Mouse (Mus musculus): Measurements from ENCODE around the gene Cyp2d22. TPM values are rescaled to one million over a fixed set of nuclear protein-coding genes. Genes with fewer than 3 reads are reported as not detected.

Gene Cyp2d22
- 4.1 and 4.4 TPM in 2 replicates for polyA plus RNA-seq (2014; fragmentation: Nextera tagmentation; extraction: Ambion mirVana)

DNA sequence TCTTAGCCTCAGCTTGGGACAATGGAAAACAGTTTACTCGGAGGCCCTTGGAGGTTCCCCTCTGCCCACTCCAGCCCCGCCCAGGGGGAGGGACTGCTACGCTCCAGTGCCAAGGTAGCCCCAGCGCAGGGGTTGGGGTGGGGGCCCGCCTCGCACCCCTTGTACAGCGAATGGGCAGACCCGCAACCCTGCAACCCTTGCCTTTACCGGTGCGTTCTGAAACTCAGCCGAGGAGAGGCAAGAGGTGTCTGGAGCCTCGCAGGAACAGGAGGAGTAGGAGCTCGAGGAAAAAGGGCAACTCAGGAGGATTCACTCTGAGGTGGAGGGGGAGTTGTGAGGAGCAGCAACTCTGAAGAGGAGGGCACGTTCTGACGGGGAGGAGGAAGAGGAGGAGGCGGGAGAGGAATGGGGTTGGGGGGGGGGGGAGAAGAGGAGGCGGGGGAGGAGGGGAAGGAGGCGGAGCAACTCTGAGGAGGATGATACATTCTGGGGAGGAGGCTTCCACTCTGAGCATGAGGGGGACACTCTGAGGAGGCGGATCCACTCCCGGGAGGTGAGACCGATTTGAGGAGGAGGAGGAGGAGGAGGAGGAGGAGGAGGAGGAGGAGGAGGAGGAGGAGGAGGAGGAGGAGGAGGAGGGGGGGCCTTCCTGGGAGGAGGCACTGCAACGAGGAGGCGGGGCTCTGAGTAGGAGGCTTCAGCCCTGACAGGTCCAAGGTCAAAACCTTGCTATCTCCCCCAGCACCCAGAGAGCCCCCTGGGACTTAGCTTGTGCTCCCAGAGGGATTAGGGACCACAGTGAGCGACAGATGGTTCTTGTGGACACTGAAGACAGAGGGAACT lies at the start of gene Cyp2d22:
Gene Cyp2d22 (minus strand): TSS at position 390 of the 843 bp plus-strand sequence.
- peak; percentile 83 for ATAC-seq (replicated peaks; ENCODE audit: insufficient number of reproducible peaks, low FRiP score, low TSS enrichment)
- Histone ChIP-seq H3K4me3 (ENCODE audit: low read depth, low read length) (peak within 1 kb of the TSS; percentile 50), H3K4me1 (ENCODE audit: control insufficient read depth, insufficient read depth, low read length) (peaks cover 10% of the 10 kb centered on the region), H3K27ac (ENCODE audit: low read depth, low read length) (no peak within 1 kb of the TSS), H3K9ac (ENCODE audit: low read depth, low read length) (peak within 1 kb of the TSS; percentile 61), H3K27me3 (ENCODE audit: control insufficient read depth, insufficient read depth, low read length) (no peaks in the 10 kb centered on the region), H3K9me3 (replicated peaks; ENCODE audit: control insufficient read depth, low read length) (no peaks in the 10 kb centered on the region), H3K36me3 (ENCODE audit: control insufficient read depth, insufficient read depth, low read length) (no peaks in the 10 kb centered on the region), H3K4me2 (peak within 1 kb of the TSS; percentile 82)
- WGBS (ENCODE audit: insufficient replicate concordance) = under 1% methylated on average over 18 of the region's 24 CpGs

- no peak overlapping the region for H3K4me3 ChIP-seq (ENCODE audit: low read depth, low read length)
- 76% methylated on average over 3 of the region's 3 CpGs for WGBS (ENCODE audit: insufficient replicate concordance)
- no peak overlapping the region for H3K27ac ChIP-seq (ENCODE audit: low read depth, low read length)
- H3K4me1 ChIP-seq (ENCODE audit: control insufficient read depth, insufficient read depth, low read length) = no peaks in the 10 kb centered on the region
- H3K9me3 ChIP-seq (replicated peaks; ENCODE audit: control insufficient read depth, low read length) = no peaks in the 10 kb centered on the region
- no peak overlapping the region for H3K4me2 ChIP-seq
- no peaks in the 10 kb centered on the region for H3K27me3 ChIP-seq (ENCODE audit: control insufficient read depth, insufficient read depth, low read length)
- no peak for ATAC-seq (replicated peaks; ENCODE audit: insufficient number of reproducible peaks, low FRiP score, low TSS enrichment)
- no peak overlapping the region for H3K9ac ChIP-seq (ENCODE audit: low read depth, low read length)
- H3K36me3 ChIP-seq (ENCODE audit: control insufficient read depth, insufficient read depth, low read length) = no peaks in the 10 kb centered on the region
Measured at GRCm38 (mm10) chr15:82423471-82423870, 43.4 kb upstream of the Cyp2d22 start.

DNA sequence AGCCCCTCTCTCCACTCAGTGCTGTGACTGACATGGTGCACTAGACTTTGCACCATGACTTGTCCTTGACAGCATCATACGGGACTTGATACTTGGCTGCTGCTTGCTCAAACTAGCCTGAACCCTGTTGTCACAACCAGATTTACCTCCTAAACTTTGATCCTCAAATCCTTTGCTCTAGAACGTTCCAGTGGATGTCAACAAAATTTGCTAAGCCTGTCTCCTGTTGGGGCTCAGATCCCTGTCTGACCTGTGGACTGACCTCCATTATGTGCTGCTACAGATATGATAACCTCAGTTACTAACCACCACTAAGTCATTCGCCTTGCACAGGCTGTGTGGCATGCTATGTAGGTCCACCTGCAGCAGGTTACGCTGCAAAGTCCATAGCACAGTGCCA lies 42.9 kb upstream of the Cyp2d22 start:
- WGBS (ENCODE audit: insufficient replicate concordance) = 70% methylated on average over 4 of the region's 4 CpGs
- Histone ChIP-seq H3K4me2 (no peak overlapping the region), H3K4me3 (ENCODE audit: low read depth, low read length) (no peak overlapping the region), H3K9me3 (replicated peaks; ENCODE audit: control insufficient read depth, low read length) (no peaks in the 10 kb centered on the region), H3K27ac (ENCODE audit: low read depth, low read length) (no peak overlapping the region), H3K36me3 (ENCODE audit: control insufficient read depth, insufficient read depth, low read length) (no peaks in the 10 kb centered on the region), H3K9ac (ENCODE audit: low read depth, low read length) (no peak overlapping the region), H3K27me3 (ENCODE audit: control insufficient read depth, insufficient read depth, low read length) (no peaks in the 10 kb centered on the region), H3K4me1 (ENCODE audit: control insufficient read depth, insufficient read depth, low read length) (no peaks in the 10 kb centered on the region)
- no peak for ATAC-seq (replicated peaks; ENCODE audit: insufficient number of reproducible peaks, low FRiP score, low TSS enrichment)

- no peak overlapping the region for H3K4me2 ChIP-seq
- H3K27me3 ChIP-seq (ENCODE audit: control insufficient read depth, insufficient read depth, low read length) = no peaks in the 10 kb centered on the region
- H3K9ac ChIP-seq (ENCODE audit: low read depth, low read length) = no peak overlapping the region
- no peaks in the 10 kb centered on the region for H3K36me3 ChIP-seq (ENCODE audit: control insufficient read depth, insufficient read depth, low read length)
- WGBS (ENCODE audit: insufficient replicate concordance) = 63% methylated on average over 1 of the region's 1 CpGs
- no peak overlapping the region for H3K27ac ChIP-seq (ENCODE audit: low read depth, low read length)
- no peaks in the 10 kb centered on the region for H3K9me3 ChIP-seq (replicated peaks; ENCODE audit: control insufficient read depth, low read length)
- H3K4me1 ChIP-seq (ENCODE audit: control insufficient read depth, insufficient read depth, low read length) = no peaks in the 10 kb centered on the region
- no peak for ATAC-seq (replicated peaks; ENCODE audit: insufficient number of reproducible peaks, low FRiP score, low TSS enrichment)
- H3K4me3 ChIP-seq (ENCODE audit: low read depth, low read length) = no peak overlapping the region
Measured at GRCm38 (mm10) chr15:82418616-82419015, 38.6 kb upstream of the Cyp2d22 start.

- H3K4me3 ChIP-seq (ENCODE audit: low read depth, low read length) = peak overlapping the region; percentile 11; the same call in 1 of the 2 replicates
- H3K9ac ChIP-seq (ENCODE audit: low read depth, low read length) = peak overlapping the region; percentile 10; the same call in 1 of the 2 replicates
Measured at GRCm38 (mm10) chr15:82416797-82417789, 37.0 kb upstream of the Cyp2d22 start.

DNA sequence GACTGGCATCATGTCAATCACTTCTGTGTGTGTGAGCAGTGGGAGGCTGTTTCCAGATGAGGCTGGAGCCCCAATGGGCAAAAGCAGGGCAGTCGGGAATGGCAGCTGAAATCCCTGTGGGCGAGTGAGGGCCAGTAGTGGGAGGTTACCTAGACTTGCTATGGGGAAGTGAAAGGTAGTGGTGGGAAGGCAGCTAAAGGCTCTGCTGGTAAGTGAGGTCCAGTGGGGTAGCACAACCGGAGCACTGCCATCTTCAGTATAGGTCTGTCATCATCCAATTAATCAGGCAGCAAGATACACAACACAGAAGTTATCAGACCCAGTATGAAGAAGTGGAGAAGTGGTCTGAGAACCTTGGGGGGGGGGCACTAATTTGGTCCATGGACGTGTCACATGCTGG lies 27.5 kb upstream of the Cyp2d22 start:
- no peaks in the 10 kb centered on the region for H3K9me3 ChIP-seq (replicated peaks; ENCODE audit: control insufficient read depth, low read length)
- no peak overlapping the region for H3K4me3 ChIP-seq (ENCODE audit: low read depth, low read length)
- 72% methylated on average over 4 of the region's 4 CpGs for WGBS (ENCODE audit: insufficient replicate concordance)
- H3K27me3 ChIP-seq (ENCODE audit: control insufficient read depth, insufficient read depth, low read length) = no peaks in the 10 kb centered on the region
- no peak for ATAC-seq (replicated peaks; ENCODE audit: insufficient number of reproducible peaks, low FRiP score, low TSS enrichment)
- H3K27ac ChIP-seq (ENCODE audit: low read depth, low read length) = no peak overlapping the region
- H3K4me1 ChIP-seq (ENCODE audit: control insufficient read depth, insufficient read depth, low read length) = no peaks in the 10 kb centered on the region
- H3K36me3 ChIP-seq (ENCODE audit: control insufficient read depth, insufficient read depth, low read length) = no peaks in the 10 kb centered on the region
- no peak overlapping the region for H3K9ac ChIP-seq (ENCODE audit: low read depth, low read length)
- no peak overlapping the region for H3K4me2 ChIP-seq

More at GRCm38 (mm10) chr15:82416797-82417789, 37.0 kb upstream of the Cyp2d22 start:
- Histone ChIP-seq H3K27ac (ENCODE audit: low read depth, low read length) (no peak overlapping the region), H3K9me3 (replicated peaks; ENCODE audit: control insufficient read depth, low read length) (no peaks in the 10 kb centered on the region), H3K4me2 (peak overlapping the region; percentile 38), H3K36me3 (ENCODE audit: control insufficient read depth, insufficient read depth, low read length) (no peaks in the 10 kb centered on the region), H3K4me1 (ENCODE audit: control insufficient read depth, insufficient read depth, low read length) (no peaks in the 10 kb centered on the region), H3K27me3 (ENCODE audit: control insufficient read depth, insufficient read depth, low read length) (no peaks in the 10 kb centered on the region)
- 29% methylated on average over 16 of the region's 16 CpGs for WGBS (ENCODE audit: insufficient replicate concordance)
- ATAC-seq (replicated peaks; ENCODE audit: insufficient number of reproducible peaks, low FRiP score, low TSS enrichment) = peak; percentile 73; the same call in 1 of the 2 replicates

DNA sequence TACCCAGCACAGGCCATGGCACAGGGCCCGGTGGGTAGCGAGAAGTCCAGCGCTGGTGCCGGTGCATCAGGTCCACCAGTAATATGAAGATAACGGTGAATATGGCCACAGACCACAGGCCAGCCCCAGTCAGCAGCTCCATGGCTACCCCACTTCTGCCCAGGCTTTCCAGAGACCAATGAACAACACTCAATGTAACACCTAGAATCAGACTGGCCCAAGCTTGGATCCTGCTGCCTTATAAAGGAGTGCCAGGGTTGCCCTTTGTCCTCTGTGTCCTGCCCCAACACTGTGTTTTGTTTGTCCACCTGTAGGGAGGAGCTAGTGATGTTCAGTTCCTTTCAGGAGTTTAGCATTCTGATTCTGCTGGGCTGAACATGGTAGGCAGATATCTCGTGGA lies 26.9 kb upstream of the Cyp2d22 start, which contains the start of gene Cyp2d10:
Gene Cyp2d10 (minus strand): TSS at position 215 of the 400 bp plus-strand sequence.
- no peak for ATAC-seq (replicated peaks; ENCODE audit: insufficient number of reproducible peaks, low FRiP score, low TSS enrichment)
- no peaks in the 10 kb centered on the region for H3K36me3 ChIP-seq (ENCODE audit: control insufficient read depth, insufficient read depth, low read length)
- no peak within 1 kb of the TSS for H3K9ac ChIP-seq (ENCODE audit: low read depth, low read length)
- no peaks in the 10 kb centered on the region for H3K27me3 ChIP-seq (ENCODE audit: control insufficient read depth, insufficient read depth, low read length)
- WGBS (ENCODE audit: insufficient replicate concordance) = 92% methylated on average over 6 of the region's 6 CpGs
- no peak within 1 kb of the TSS for H3K27ac ChIP-seq (ENCODE audit: low read depth, low read length)
- no peak within 1 kb of the TSS for H3K4me3 ChIP-seq (ENCODE audit: low read depth, low read length)
- H3K4me2 ChIP-seq = no peak within 1 kb of the TSS
- H3K9me3 ChIP-seq (replicated peaks; ENCODE audit: control insufficient read depth, low read length) = no peaks in the 10 kb centered on the region
- no peaks in the 10 kb centered on the region for H3K4me1 ChIP-seq (ENCODE audit: control insufficient read depth, insufficient read depth, low read length)

DNA sequence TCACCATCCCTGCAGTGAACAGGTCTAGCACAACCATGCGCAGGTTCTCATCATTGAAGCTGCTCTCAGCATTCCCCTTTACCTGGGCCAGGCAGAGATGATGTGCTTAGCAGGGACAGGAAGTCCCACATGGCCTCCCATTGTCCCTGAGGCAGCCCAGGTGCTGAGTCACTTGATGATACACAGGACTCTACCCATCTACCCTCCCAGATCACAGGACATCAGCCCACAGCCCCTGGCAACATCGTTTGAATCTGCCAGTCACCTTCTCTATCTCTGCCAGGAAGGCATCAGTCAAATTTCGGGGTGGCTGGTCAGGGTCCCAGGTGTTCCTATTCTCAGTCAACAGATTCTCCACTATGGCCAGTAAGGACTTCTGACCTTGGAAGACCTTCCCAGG lies 24.1 kb upstream of the Cyp2d22 start:
- Histone ChIP-seq H3K4me2 (no peak overlapping the region), H3K36me3 (ENCODE audit: control insufficient read depth, insufficient read depth, low read length) (no peaks in the 10 kb centered on the region), H3K27me3 (ENCODE audit: control insufficient read depth, insufficient read depth, low read length) (no peaks in the 10 kb centered on the region), H3K9me3 (replicated peaks; ENCODE audit: control insufficient read depth, low read length) (no peaks in the 10 kb centered on the region), H3K27ac (ENCODE audit: low read depth, low read length) (no peak overlapping the region), H3K4me1 (ENCODE audit: control insufficient read depth, insufficient read depth, low read length) (no peaks in the 10 kb centered on the region), H3K9ac (ENCODE audit: low read depth, low read length) (no peak overlapping the region), H3K4me3 (ENCODE audit: low read depth, low read length) (no peak overlapping the region)
- WGBS (ENCODE audit: insufficient replicate concordance) = 70% methylated on average over 3 of the region's 3 CpGs
- no peak for ATAC-seq (replicated peaks; ENCODE audit: insufficient number of reproducible peaks, low FRiP score, low TSS enrichment)
